Mouse (Mus musculus): Measurements from ENCODE around the gene Zdhhc5. TPM values are rescaled to one million over a fixed set of nuclear protein-coding genes. Genes with fewer than 3 reads are reported as not detected.
"Not testable (repeated sequence)": the region's sequence is repeated elsewhere in the genome, so short reads cannot be mapped to it uniquely, and the experiment has no call there.

Zdhhc5 gene
- polyA plus RNA-seq, 1 experiment from 2014 or later = 33.3 TPM

DNA sequence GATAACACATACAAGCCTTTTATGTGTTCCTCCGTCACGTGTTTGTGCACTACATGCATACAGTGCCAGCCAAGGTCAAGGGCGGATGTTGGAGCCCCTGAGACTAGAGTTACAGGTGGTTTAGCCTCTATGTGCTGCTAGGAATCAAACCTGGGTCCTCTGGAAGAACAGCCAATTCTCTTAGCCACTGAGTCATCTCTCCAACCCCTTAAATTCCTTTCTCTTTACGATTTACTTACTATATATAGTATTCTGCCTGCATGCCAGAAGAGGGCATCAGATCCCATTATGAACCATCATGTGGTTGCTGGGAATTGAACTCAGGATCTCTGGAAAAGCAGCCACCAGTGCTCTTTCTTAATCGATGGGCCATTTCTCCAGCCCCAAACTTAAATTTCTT lies 43.4 kb downstream of the Zdhhc5 start:
- peaks cover 60% of the 10 kb centered on the region for H3K36me3 ChIP-seq
- not testable (repeated sequence) for H3K27me3 ChIP-seq (ENCODE audit: insufficient read depth, poor library complexity, severe bottlenecking); H3K9me3 ChIP-seq; H3K27ac ChIP-seq; DNase-seq (ENCODE audit: low spot score); H3K4me3 ChIP-seq
- peaks cover 12% of the 10 kb centered on the region for H3K4me1 ChIP-seq
- WGBS = 61% methylated on average over 4 of the region's 5 CpGs

DNA sequence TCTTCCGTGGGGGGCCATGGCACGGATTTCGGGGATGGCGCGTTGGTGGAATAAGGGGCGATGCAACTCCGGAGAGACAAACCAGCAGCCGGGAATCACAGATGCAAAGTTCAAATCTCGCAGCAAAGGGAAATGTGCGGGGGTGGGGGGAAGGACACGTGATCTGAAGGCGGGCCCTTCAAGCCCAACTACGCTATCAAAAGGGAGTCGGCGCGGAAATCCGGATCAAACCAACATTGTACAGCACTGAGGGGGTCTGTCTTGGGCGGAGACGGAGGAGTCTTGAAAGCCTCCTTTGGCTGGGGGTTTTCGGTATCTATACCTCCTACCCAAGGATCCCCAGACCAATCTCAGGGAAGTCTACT lies 44.4 kb downstream of the Zdhhc5 start, which contains the start of gene Selenoh:
Gene Selenoh, minus strand, starts transcription at position 202 of the 365 bp plus-strand sequence.
- Histone ChIP-seq H3K9me3 (no peaks in the 10 kb centered on the region), H3K27me3 (ENCODE audit: insufficient read depth, poor library complexity, severe bottlenecking) (no peaks in the 10 kb centered on the region), H3K36me3 (peaks cover 52% of the 10 kb centered on the region), H3K4me1 (peaks cover 11% of the 10 kb centered on the region), H3K4me3 (peak within 1 kb of the TSS; percentile 70), H3K27ac (peak within 1 kb of the TSS; percentile 92)
- peak; percentile 96 for DNase-seq (ENCODE audit: low spot score)
- WGBS = 1% methylated on average over 20 of the region's 20 CpGs

DNA sequence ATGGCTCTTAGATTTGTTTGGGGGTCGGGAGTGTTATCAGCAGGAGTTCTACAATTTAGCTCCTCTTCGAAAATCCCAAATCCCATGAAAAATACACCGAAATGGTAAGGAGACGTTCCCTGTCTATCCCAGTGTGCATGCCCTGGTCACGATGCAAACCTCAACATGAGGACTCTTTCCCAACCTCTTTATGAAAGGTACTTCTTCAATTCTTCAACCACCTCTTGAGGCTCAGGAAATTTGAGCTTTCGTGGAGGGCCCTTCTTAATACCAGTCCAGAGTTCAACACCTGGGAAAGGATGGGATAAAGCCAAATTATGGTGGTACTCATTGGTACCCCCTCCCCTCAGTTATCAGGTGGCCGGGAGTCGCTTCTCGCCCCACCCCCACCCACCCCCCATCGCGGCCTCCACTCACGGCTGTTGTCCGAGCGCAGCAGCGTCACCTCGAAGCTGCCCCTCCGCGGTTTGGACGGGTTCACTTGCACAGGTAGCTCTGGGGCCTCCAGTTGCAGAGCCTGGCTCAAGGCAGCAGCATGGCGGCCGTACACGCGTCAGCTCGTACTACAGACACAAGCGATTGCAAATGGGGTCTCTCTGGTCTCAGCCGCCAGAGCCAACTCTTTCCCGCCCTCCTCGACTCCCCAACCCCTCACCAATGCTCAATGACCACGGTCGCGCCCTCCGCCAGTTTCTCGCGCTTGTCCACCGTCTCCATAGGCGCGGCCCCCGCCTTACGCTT lies 45.0 kb downstream of the Zdhhc5 start:
- no peak for DNase-seq (ENCODE audit: low spot score)
- peak overlapping the region; percentile 92 for H3K27ac ChIP-seq
- peaks cover 11% of the 10 kb centered on the region for H3K4me1 ChIP-seq
- H3K9me3 ChIP-seq = no peaks in the 10 kb centered on the region
- peak overlapping the region; percentile 70 for H3K4me3 ChIP-seq
- no peaks in the 10 kb centered on the region for H3K27me3 ChIP-seq (ENCODE audit: insufficient read depth, poor library complexity, severe bottlenecking)
- 4% methylated on average over 39 of the region's 39 CpGs for WGBS
- peaks cover 46% of the 10 kb centered on the region for H3K36me3 ChIP-seq

DNA sequence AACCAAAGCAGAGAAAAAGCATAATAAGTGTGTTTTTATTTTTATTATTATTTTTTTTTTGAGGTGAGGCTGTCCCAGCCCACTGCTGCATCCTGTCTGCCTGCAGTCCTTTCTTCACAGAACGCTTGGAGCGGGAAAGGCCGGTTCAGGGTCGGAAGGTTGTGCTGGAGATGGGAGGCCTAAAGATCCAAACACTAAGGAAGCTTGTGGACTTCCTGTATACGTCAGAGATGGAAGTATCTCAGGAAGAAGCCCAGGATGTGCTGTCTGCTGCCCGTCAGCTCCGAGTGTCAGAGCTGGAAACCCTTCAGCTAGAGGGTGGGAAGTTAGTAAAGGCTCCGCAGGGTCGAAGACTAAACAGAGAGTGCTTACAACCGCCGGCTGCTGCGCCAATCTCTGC lies 48.9 kb downstream of the Zdhhc5 start:
- no peaks in the 10 kb centered on the region for H3K27me3 ChIP-seq (ENCODE audit: insufficient read depth, poor library complexity, severe bottlenecking)
- 44% methylated on average over 12 of the region's 12 CpGs for WGBS
- H3K27ac ChIP-seq = no peak overlapping the region
- DNase-seq (ENCODE audit: low spot score) = no peak
- H3K4me1 ChIP-seq = peaks cover 11% of the 10 kb centered on the region
- no peak overlapping the region for H3K4me3 ChIP-seq
- no peaks in the 10 kb centered on the region for H3K9me3 ChIP-seq
- peaks cover 19% of the 10 kb centered on the region for H3K36me3 ChIP-seq

DNA sequence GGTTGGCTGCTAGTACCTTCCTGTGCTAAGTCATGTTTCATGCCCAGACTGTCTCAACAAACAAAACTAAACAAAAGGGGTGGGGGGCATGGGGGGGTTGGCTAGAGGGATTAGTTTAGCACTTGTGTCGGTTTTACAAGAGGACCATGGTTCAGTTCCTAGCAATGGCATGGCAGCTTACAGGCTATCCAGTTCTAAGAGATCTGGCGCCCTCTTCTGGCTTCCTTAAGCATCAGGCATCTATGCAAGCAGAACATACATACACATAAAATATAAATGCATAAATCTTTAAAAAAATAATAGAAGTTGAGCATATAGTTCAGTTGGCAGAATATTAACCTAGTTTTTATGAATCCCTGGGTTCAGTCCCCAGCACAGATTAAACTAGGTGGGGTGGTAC lies 52.1 kb downstream of the Zdhhc5 start:
- no peak for DNase-seq (ENCODE audit: low spot score)
- 21% methylated on average over 2 of the region's 2 CpGs for WGBS
- Histone ChIP-seq H3K36me3 (peaks cover 4% of the 10 kb centered on the region; the same call in 1 of the 2 replicates), H3K9me3 (no peaks in the 10 kb centered on the region), H3K27me3 (ENCODE audit: insufficient read depth, poor library complexity, severe bottlenecking) (no peaks in the 10 kb centered on the region), H3K4me1 (0 out of 2 replicates have a peak, but pooled peaks cover 7% of the 10 kb centered on the region), H3K4me3 (no peak overlapping the region), H3K27ac (no peak overlapping the region)

DNA sequence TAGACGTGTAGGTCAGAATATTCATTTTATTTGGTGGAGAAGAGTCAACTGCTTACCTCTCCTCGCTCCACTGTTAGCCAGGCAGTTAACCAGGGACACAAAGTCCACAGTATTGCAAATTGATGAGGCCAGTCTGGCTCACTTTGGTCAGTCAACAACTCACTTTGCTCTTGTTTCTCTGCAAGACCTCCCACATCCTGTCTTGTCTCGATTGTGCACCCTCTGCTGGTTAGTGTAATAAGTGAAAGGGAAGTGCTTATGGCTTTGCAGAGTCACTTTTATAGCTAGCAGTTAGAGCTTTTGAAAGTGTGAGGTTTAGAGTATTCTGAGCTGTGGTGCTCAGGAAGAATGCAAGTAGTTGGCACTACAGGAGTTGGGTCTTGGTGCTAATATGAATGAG lies 54.7 kb downstream of the Zdhhc5 start:
- Histone ChIP-seq H3K4me3 (no peak overlapping the region), H3K27ac (no peak overlapping the region), H3K4me1 (no peaks in the 10 kb centered on the region), H3K9me3 (no peaks in the 10 kb centered on the region), H3K27me3 (ENCODE audit: insufficient read depth, poor library complexity, severe bottlenecking) (no peaks in the 10 kb centered on the region), H3K36me3 (no peaks in the 10 kb centered on the region)
- no peak for DNase-seq (ENCODE audit: low spot score)
- 63% methylated on average over 3 of the region's 3 CpGs for WGBS

DNA sequence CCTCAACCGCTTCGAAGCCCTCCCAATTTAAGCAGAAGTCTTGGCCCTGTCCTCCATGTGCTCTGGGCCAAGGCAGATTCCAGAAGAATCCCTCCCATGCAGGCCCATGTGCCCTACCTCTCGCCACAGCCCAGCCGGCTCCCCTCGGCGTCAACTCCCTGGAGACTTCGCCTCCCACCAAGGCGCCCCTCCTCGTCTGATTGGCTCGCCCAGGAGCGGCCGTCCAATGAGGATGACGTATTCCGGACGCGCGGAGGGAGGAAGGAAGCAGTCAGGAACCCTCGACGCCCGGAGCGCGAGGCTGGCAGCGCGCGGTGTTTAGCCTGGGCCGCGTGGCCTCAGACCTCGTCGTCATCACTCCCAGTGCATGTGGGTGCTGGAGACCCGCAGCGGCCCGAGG lies 56.2 kb downstream of the Zdhhc5 start, which contains the start of gene Btbd18:
Gene Btbd18, plus strand, starts transcription at position 274 of the 400 bp plus-strand sequence.
- Histone ChIP-seq H3K4me1 (no peaks in the 10 kb centered on the region), H3K4me3 (no peak within 1 kb of the TSS), H3K27ac (no peak within 1 kb of the TSS), H3K27me3 (ENCODE audit: insufficient read depth, poor library complexity, severe bottlenecking) (no peaks in the 10 kb centered on the region), H3K36me3 (no peaks in the 10 kb centered on the region), H3K9me3 (no peaks in the 10 kb centered on the region)
- 91% methylated on average over 32 of the region's 32 CpGs for WGBS
- DNase-seq (ENCODE audit: low spot score) = no peak

DNA sequence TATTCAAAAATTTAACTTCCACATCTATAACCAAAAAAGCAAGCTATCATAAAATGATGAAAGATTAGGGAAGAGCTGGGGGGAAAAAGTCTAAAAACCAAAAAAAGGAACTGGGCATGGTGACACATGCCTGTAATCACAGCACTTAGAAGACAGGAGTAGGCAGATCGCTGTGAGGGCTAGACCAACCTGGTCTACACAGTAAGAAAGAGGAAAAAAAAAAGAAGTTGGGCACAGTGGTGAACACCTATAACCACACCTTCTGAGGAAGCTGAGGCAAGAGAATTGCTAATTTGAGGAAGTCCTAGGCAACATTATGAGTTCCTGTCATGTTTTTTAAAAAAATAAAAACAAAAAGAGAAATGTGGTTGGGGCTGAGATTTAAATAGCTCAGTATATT lies 59.1 kb downstream of the Zdhhc5 start:
- H3K27me3 ChIP-seq (ENCODE audit: insufficient read depth, poor library complexity, severe bottlenecking) = no peaks in the 10 kb centered on the region
- no peaks in the 10 kb centered on the region for H3K9me3 ChIP-seq
- 49% methylated on average over 1 of the region's 1 CpGs for WGBS
- no peak overlapping the region for H3K4me3 ChIP-seq
- DNase-seq (ENCODE audit: low spot score) = no peak
- H3K4me1 ChIP-seq = peaks cover 4% of the 10 kb centered on the region; the same call in 1 of the 2 replicates
- H3K27ac ChIP-seq = no peak overlapping the region
- H3K36me3 ChIP-seq = no peaks in the 10 kb centered on the region

DNA sequence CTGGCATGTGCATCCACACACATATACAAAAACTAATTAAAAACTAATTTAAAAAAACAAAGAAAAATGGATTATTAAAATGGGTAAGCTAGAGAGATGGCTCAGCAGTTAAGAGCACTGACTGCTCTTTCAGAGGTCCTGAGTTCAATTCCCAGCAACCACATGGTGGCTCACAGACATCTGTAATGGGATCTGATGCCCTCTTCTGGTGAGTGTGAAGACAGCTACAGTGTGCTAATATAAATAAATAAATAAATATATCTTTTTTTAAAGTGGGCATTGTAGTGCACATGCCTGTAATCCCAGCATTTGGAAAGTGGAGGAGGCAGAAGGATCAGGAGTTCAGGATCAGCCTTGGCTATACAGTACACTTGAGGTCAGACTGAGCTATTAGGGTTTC lies 61.6 kb downstream of the Zdhhc5 start:
- DNase-seq (ENCODE audit: low spot score) = peak; percentile 22
- Histone ChIP-seq H3K4me1 (peaks cover 4% of the 10 kb centered on the region; the same call in 1 of the 2 replicates), H3K4me3 (no peak overlapping the region), H3K27me3 (ENCODE audit: insufficient read depth, poor library complexity, severe bottlenecking) (no peaks in the 10 kb centered on the region), H3K36me3 (no peaks in the 10 kb centered on the region), H3K9me3 (no peaks in the 10 kb centered on the region), H3K27ac (no peak overlapping the region)

DNA sequence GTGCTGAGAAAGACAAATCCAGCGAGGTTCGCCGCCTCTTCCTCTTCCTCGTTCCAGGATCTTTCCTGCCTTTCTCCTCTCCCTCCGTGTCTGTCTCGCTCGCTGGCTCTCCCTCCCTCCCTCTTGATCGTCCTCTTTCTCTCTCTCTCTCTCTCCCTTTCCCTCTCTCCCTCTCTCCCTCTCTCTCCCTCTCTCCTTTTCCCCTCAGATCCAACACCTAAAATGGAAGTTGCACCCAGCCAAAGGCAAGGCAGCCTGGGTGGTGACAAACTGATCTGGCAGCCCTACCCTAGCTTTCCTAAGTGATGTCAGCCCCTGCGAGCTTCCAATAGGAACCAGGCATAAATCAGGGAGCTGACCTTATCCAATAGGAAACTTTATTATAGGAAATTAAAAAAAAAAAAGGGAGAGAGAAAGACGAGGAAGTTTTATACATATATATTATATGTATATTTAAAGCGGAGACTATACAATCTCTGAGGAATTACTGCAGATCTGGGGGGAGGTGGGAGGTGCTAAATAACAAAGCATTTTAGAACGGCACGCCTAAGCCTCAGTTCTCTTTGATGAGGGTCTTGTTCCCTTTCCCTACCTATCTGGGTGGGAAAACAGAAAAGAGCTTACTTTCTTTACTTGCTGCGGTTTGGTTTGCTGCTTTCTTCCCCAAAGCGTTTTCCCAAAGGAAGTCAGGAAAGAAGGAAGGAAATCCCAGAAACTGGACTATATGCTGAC lies 64.3 kb downstream of the Zdhhc5 start, which contains the start of gene Ctnnd1:
Gene Ctnnd1, minus strand, starts transcription at position 302 of the 732 bp plus-strand sequence.
- Histone ChIP-seq H3K4me1 (peaks cover 17% of the 10 kb centered on the region), H3K4me3 (peak within 1 kb of the TSS; percentile 77), H3K27ac (peak within 1 kb of the TSS; percentile 96), H3K27me3 (ENCODE audit: insufficient read depth, poor library complexity, severe bottlenecking) (no peaks in the 10 kb centered on the region), H3K9me3 (no peaks in the 10 kb centered on the region), H3K36me3 (no peaks in the 10 kb centered on the region)
- WGBS = under 1% methylated on average over 15 of the region's 15 CpGs
- peak; percentile 95 for DNase-seq (ENCODE audit: low spot score)

DNA sequence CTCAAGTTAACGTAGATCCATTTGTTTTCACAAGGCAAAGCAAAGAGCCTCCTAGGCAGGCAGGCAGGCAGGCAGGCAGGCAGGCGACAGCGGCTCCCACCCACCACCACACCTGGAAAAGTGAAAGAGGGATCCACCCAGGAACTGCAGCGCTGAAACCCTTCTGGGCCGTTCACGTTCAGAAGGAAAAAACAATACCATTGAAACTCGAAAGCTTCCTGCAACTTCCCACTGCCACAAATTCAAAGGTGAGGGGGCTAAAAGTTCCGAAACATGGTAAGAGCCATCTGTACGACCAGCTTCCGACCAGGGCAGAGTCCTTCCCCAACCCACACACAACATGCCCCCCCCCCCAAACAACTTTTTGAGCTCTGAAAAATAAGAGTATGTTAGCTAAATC lies 65.3 kb downstream of the Zdhhc5 start:
- Histone ChIP-seq H3K4me1 (peaks cover 17% of the 10 kb centered on the region), H3K27me3 (ENCODE audit: insufficient read depth, poor library complexity, severe bottlenecking) (no peaks in the 10 kb centered on the region), H3K27ac (peak overlapping the region; percentile 96), H3K4me3 (peak overlapping the region; percentile 77), H3K36me3 (peaks cover 2% of the 10 kb centered on the region; the same call in 1 of the 2 replicates), H3K9me3 (no peaks in the 10 kb centered on the region)
- under 1% methylated on average over 10 of the region's 10 CpGs for WGBS
- peak; percentile 79 for DNase-seq (ENCODE audit: low spot score)

DNA sequence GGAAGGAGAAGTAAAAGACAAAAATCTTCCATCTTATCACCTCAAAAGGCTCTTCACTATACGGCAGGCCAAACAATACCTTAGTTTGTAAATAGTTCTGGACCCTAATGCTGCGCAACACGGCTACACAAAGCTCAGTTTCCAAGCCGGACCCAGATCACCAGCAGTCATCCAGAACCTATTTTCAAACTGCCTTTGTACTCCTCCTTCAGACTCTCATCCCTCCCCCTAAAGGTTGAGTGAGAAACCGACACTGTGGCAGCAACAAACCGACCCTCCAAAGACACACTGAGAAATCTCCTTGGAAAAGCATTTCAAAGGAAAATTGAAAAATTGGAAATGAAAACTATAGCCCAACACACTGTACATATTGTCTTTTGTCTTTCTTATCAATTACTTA lies 66.6 kb downstream of the Zdhhc5 start:
- DNase-seq (ENCODE audit: low spot score) = peak; percentile 74
- 33% methylated on average over 6 of the region's 6 CpGs for WGBS
- Histone ChIP-seq H3K36me3 (peaks cover 4% of the 10 kb centered on the region; the same call in 1 of the 2 replicates), H3K4me1 (peaks cover 25% of the 10 kb centered on the region), H3K27ac (peak overlapping the region; percentile 96), H3K27me3 (ENCODE audit: insufficient read depth, poor library complexity, severe bottlenecking) (no peaks in the 10 kb centered on the region), H3K4me3 (peak overlapping the region; percentile 77), H3K9me3 (no peaks in the 10 kb centered on the region)

DNA sequence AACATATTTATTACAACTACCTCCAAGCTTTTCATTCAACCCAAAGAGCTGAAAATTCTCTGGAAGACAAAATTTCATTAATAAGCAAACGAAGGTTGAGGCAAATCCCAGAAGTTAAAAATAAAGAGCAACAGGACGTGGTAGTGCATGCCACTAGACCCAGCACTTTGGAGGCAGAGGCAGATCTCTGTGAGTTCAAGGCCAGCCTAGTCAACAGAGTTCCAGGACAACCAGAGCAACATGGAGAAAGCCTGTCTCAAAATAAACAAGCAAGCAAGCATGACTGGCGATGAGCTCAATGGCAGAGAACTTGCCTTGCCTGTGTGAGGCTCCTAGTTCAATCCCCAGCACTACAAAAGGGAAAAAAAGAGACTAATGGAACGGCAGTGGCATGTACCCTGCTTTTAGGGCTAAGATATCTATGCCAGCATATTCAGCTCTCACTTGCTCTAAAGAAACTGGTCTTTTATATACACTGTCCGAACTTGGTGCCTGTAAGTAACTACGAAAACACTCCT lies 67.9 kb downstream of the Zdhhc5 start:
- DNase-seq (ENCODE audit: low spot score) = peak; percentile 66
- no peaks in the 10 kb centered on the region for H3K27me3 ChIP-seq (ENCODE audit: insufficient read depth, poor library complexity, severe bottlenecking)
- WGBS = 86% methylated on average over 6 of the region's 6 CpGs
- H3K4me3 ChIP-seq = peak overlapping the region; percentile 77
- H3K27ac ChIP-seq = no peak overlapping the region
- H3K4me1 ChIP-seq = peaks cover 31% of the 10 kb centered on the region
- no peaks in the 10 kb centered on the region for H3K9me3 ChIP-seq
- H3K36me3 ChIP-seq = peaks cover 6% of the 10 kb centered on the region; the same call in 1 of the 2 replicates

All from heart, embryonic 10.5 days (tissue).